Mouse (Mus musculus) MEL (cell line): ENCODE measurements at regions not wholly inside any gene's neighbourhood (a gene's known extent, or its start where the extent isn't known, plus 50 kb on each side); places are given as distances from the start of the nearest gene placed in this dataset.

ENCODE experiments used
- DNase-seq: peaks from one replicate; pipeline ENCODE4 v3.0.0; 2011; ENCODE audit warnings: low read depth, low spot score
- H3K27ac ChIP-seq: 2 replicates; pipeline ENCODE4 v1.5.1; 2012; ENCODE audit warnings: low read depth, mild to moderate bottlenecking, control low read depth, low read length, moderate library complexity; ENCODE audit not compliant: control insufficient read depth
- H3K27me3 ChIP-seq, 2 experiments: fragments of 150-350 bp in 1 of 2; sonication (generic) in 1 of 2; 2 replicates each; pipeline ENCODE4 v1.6.1; 2012; ENCODE audit warnings: low read length in 2 of 2, mild to moderate bottlenecking in 2 of 2, improper control_type of control experiment in 1 of 2, moderate library complexity in 1 of 2; ENCODE audit not compliant: insufficient read depth in 2 of 2, control insufficient read depth in 1 of 2
- H3K36me3 ChIP-seq, 2 experiments: 2 replicates each; pipeline ENCODE4 v1.6.1; 2012 to 2014; ENCODE audit warnings: low read length in 2 of 2, improper control_type of control experiment in 1 of 2, inconsistent platforms in 1 of 2, mild to moderate bottlenecking in 1 of 2; ENCODE audit not compliant: insufficient read depth in 2 of 2, control insufficient read depth in 1 of 2
- H3K4me1 ChIP-seq, 2 experiments: fragments of 150-350 bp in 1 of 2; sonication (generic) in 1 of 2; 2 replicates each; pipeline ENCODE4 v1.6.1; 2012; ENCODE audit warnings: low read length in 2 of 2, improper control_type of control experiment in 1 of 2, mild to moderate bottlenecking in 1 of 2; ENCODE audit not compliant: insufficient read depth in 2 of 2, control insufficient read depth in 1 of 2
- H3K4me3 ChIP-seq, 2 experiments: fragments of 150-350 bp in 1 of 2; sonication (generic) in 1 of 2; 2 replicates each; pipeline ENCODE4 v1.5.1; 2012; ENCODE audit warnings: low read depth in 2 of 2, low read length in 2 of 2, mild to moderate bottlenecking in 2 of 2, moderate library complexity in 2 of 2, control low read depth in 1 of 2, improper control_type of control experiment in 1 of 2; ENCODE audit not compliant: control insufficient read depth in 1 of 2, insufficient read depth in 1 of 2
- H3K79me2 ChIP-seq: 2 replicates; pipeline ENCODE4 v1.6.1; 2012; ENCODE audit warnings: mild to moderate bottlenecking, low read length, moderate library complexity; ENCODE audit not compliant: control insufficient read depth, poor library complexity, insufficient read depth
- H3K9ac ChIP-seq: 2 replicates; pipeline ENCODE4 v1.6.1; 2012; ENCODE audit warnings: low read depth, mild to moderate bottlenecking, control low read depth, low read length, moderate library complexity; ENCODE audit not compliant: control insufficient read depth, poor library complexity, severe bottlenecking
- H3K9me3 ChIP-seq: fragments of 150-350 bp; sonication (generic); replicated peaks from 2 replicates; pipeline ENCODE4 v1.6.1; 2012; ENCODE audit warnings: mild to moderate bottlenecking, low read length, improper control_type of control experiment, moderate library complexity; ENCODE audit not compliant: insufficient read depth
- BHLHE40 ChIP-seq: IDR thresholded peaks from 2 replicates; pipeline ENCODE4 v1.6.1; 2012; ENCODE audit warnings: low read depth, mild to moderate bottlenecking, inconsistent platforms, low read length, improper control_type of control experiment, borderline replicate concordance
- CHD1 ChIP-seq: IDR thresholded peaks from 2 replicates; pipeline ENCODE4 v1.6.1; 2012; ENCODE audit warnings: low read depth, mild to moderate bottlenecking, inconsistent platforms, low read length, improper control_type of control experiment
- CTCF ChIP-seq, 3 experiments: IDR thresholded peaks in 2 of 3; conservative IDR thresholded peaks in 1 of 3; 2 replicates each; pipeline ENCODE4 v1.5.1; 2011 to 2012; ENCODE audit warnings: low read length in 3 of 3, low read depth in 2 of 3, mild to moderate bottlenecking in 2 of 3, improper control_type of control experiment in 1 of 3, inconsistent platforms in 1 of 3, mixed read lengths in 1 of 3, moderate library complexity in 1 of 3; ENCODE audit not compliant: control insufficient read depth in 1 of 3, insufficient read depth in 1 of 3, poor library complexity in 1 of 3, severe bottlenecking in 1 of 3
- E2F4 ChIP-seq: IDR thresholded peaks from 2 replicates; pipeline ENCODE4 v1.6.1; 2011; ENCODE audit warnings: low read depth, low read length, improper control_type of control experiment, borderline replicate concordance
- EP300 ChIP-seq, 2 experiments: IDR thresholded peaks; 2 replicates each; pipeline ENCODE4 v1.6.1; 2011; ENCODE audit warnings: improper control_type of control experiment in 2 of 2, low read length in 2 of 2, low read depth in 1 of 2, mild to moderate bottlenecking in 1 of 2
- GABPA ChIP-seq: IDR thresholded peaks from 2 replicates; pipeline ENCODE4 v1.6.1; 2012; ENCODE audit warnings: low read depth, mild to moderate bottlenecking, inconsistent platforms, low read length, improper control_type of control experiment, moderate library complexity
- GATA1 ChIP-seq: IDR thresholded peaks from 2 replicates; pipeline ENCODE4 v1.6.1; 2011; ENCODE audit warnings: low read depth, low read length, improper control_type of control experiment
- HCFC1 ChIP-seq: IDR thresholded peaks from 2 replicates; pipeline ENCODE4 v1.6.1; 2012; ENCODE audit warnings: low read depth, mild to moderate bottlenecking, inconsistent platforms, low read length, improper control_type of control experiment, moderate library complexity
- JUND ChIP-seq: IDR thresholded peaks from 2 replicates; pipeline ENCODE4 v1.6.1; 2011; ENCODE audit warnings: low read depth, mild to moderate bottlenecking, improper control_type of control experiment, low read length
- KAT2A ChIP-seq: conservative IDR thresholded peaks from 2 replicates; pipeline ENCODE4 v1.6.1; 2012; ENCODE audit warnings: low read depth, low read length, improper control_type of control experiment, inconsistent platforms
- MAFK ChIP-seq: IDR thresholded peaks from 2 replicates; pipeline ENCODE4 v1.6.1; 2011; ENCODE audit warnings: low read depth, mild to moderate bottlenecking, low read length, improper control_type of control experiment, borderline replicate concordance
- MEF2A ChIP-seq: IDR thresholded peaks from 2 replicates; pipeline ENCODE4 v1.6.1; 2014; ENCODE audit warnings: low read depth, mild to moderate bottlenecking, inconsistent platforms, low read length, improper control_type of control experiment; ENCODE audit not compliant: poor library complexity, insufficient replicate concordance, severe bottlenecking; ENCODE audit errors: extremely low read depth
- MYB ChIP-seq: IDR thresholded peaks from 2 replicates; pipeline ENCODE4 v1.6.1; 2011; ENCODE audit warnings: mild to moderate bottlenecking, low read depth, low read length, improper control_type of control experiment
- MYC ChIP-seq: IDR thresholded peaks from 2 replicates; pipeline ENCODE4 v1.6.1; 2011; ENCODE audit warnings: low read depth, mild to moderate bottlenecking, low read length, improper control_type of control experiment, moderate library complexity
- NELFE ChIP-seq: IDR thresholded peaks from 2 replicates; pipeline ENCODE4 v1.6.1; 2011; ENCODE audit warnings: low read depth, low read length, improper control_type of control experiment
- NRF1 ChIP-seq: IDR thresholded peaks from 2 replicates; pipeline ENCODE4 v1.6.1; 2014; ENCODE audit warnings: low read depth, mild to moderate bottlenecking, inconsistent platforms, low read length, improper control_type of control experiment, moderate library complexity; ENCODE audit not compliant: poor library complexity, insufficient read depth, severe bottlenecking
- POLR2A ChIP-seq, 2 experiments: IDR thresholded peaks; 2 replicates each; pipeline ENCODE4 v1.6.1; 2011 to 2012; ENCODE audit warnings: low read length in 2 of 2, mild to moderate bottlenecking in 2 of 2, control low read depth in 1 of 2, improper control_type of control experiment in 1 of 2, low read depth in 1 of 2, moderate library complexity in 1 of 2; ENCODE audit not compliant: control insufficient read depth in 1 of 2, insufficient read depth in 1 of 2, poor library complexity in 1 of 2
- POLR2AphosphoS2 ChIP-seq: IDR thresholded peaks from 2 replicates; pipeline ENCODE4 v1.6.1; 2011; ENCODE audit warnings: low read length, improper control_type of control experiment
- RAD21 ChIP-seq: IDR thresholded peaks from 2 replicates; pipeline ENCODE4 v1.6.1; 2011; ENCODE audit warnings: mild to moderate bottlenecking, low read depth, low read length, improper control_type of control experiment
- RCOR1 ChIP-seq: IDR thresholded peaks from 2 replicates; pipeline ENCODE4 v1.6.1; 2012; ENCODE audit warnings: low read depth, mild to moderate bottlenecking, inconsistent platforms, low read length, improper control_type of control experiment
- SIN3A ChIP-seq: IDR thresholded peaks from 2 replicates; pipeline ENCODE4 v1.6.1; 2012; ENCODE audit warnings: low read length, improper control_type of control experiment, inconsistent platforms
- TAL1 ChIP-seq: IDR thresholded peaks from 2 replicates; pipeline ENCODE4 v1.6.1; 2012; ENCODE audit warnings: mild to moderate bottlenecking, inconsistent platforms, low read length, moderate library complexity, mixed read lengths
- TCF12 ChIP-seq: IDR thresholded peaks from 2 replicates; pipeline ENCODE4 v1.6.1; 2014; ENCODE audit warnings: low read depth, mild to moderate bottlenecking, inconsistent platforms, low read length, improper control_type of control experiment, moderate library complexity
- USF1 ChIP-seq: IDR thresholded peaks from 2 replicates; pipeline ENCODE4 v1.6.1; 2014; ENCODE audit warnings: low read depth, mild to moderate bottlenecking, inconsistent platforms, low read length, improper control_type of control experiment, moderate library complexity
- USF2 ChIP-seq, 2 experiments: IDR thresholded peaks; 2 replicates each; pipeline ENCODE4 v1.6.1; 2011 to 2012; ENCODE audit warnings: improper control_type of control experiment in 2 of 2, low read length in 2 of 2, borderline replicate concordance in 1 of 2, inconsistent platforms in 1 of 2, low read depth in 1 of 2, mild to moderate bottlenecking in 1 of 2; ENCODE audit not compliant: insufficient read depth in 1 of 2
- ZKSCAN1 ChIP-seq: IDR thresholded peaks from 2 replicates; pipeline ENCODE4 v1.6.1; 2012; ENCODE audit warnings: low read depth, mild to moderate bottlenecking, inconsistent platforms, low read length, improper control_type of control experiment, moderate library complexity
- ZMIZ1 ChIP-seq: IDR thresholded peaks from 2 replicates; pipeline ENCODE4 v1.6.1; 2012; ENCODE audit warnings: low read depth, mild to moderate bottlenecking, inconsistent platforms, low read length, improper control_type of control experiment, moderate library complexity
- ZNF384 ChIP-seq: IDR thresholded peaks from 2 replicates; pipeline ENCODE4 v1.6.1; 2012; ENCODE audit warnings: low read depth, mild to moderate bottlenecking, inconsistent platforms, low read length, improper control_type of control experiment

- Histone ChIP-seq H3K27ac (no peak overlapping the region), H3K9me3 (no peaks in the 10 kb centered on the region), H3K27me3 (no peaks in the 10 kb centered on the region), H3K79me2 (no peaks in the 10 kb centered on the region), H3K4me1 (no peaks in the 10 kb centered on the region), H3K36me3 (no peaks in the 10 kb centered on the region)
- DNase-seq, result no peak
- TF ChIP-seq NELFE, result no peak
- no peak for TF ChIP-seq EP300 (IDR thresholded peaks at IDR 0.05; ENCODE audit: low read depth in 1 of 2, low read length in 2 of 2)
- no peak for TF ChIP-seq HCFC1
- no peak for TF ChIP-seq BHLHE40
- TF ChIP-seq ZKSCAN1, result no peak
- TF ChIP-seq CTCF (IDR thresholded peaks at IDR 0.05 in 2 of 3, conservative IDR thresholded peaks at IDR 0.05 in 1 of 3; ENCODE audit: control insufficient read depth in 1 of 3, insufficient read depth in 1 of 3, low read depth in 2 of 3, low read length in 3 of 3, poor library complexity in 1 of 3, severe bottlenecking in 1 of 3), result no peak
- no peak for TF ChIP-seq ZMIZ1
- no peak for TF ChIP-seq MAFK
- TF ChIP-seq GABPA, result no peak
- no peak for TF ChIP-seq NRF1
- TF ChIP-seq KAT2A, result no peak
- TF ChIP-seq GATA1, result no peak
- TF ChIP-seq RCOR1, result no peak
- TF ChIP-seq MYB, result no peak
- no peak for TF ChIP-seq CHD1
- TF ChIP-seq USF1, result no peak
- no peak for TF ChIP-seq POLR2A (IDR thresholded peaks at IDR 0.05; ENCODE audit: control insufficient read depth in 1 of 2, insufficient read depth in 1 of 2, low read depth in 1 of 2, low read length in 2 of 2, poor library complexity in 1 of 2)
- no peak for TF ChIP-seq RAD21
- TF ChIP-seq TCF12, result no peak
- TF ChIP-seq ZNF384, result no peak
- TF ChIP-seq, all 39 proteins: peak for 0
- Histone ChIP-seq H3K9ac (no peak overlapping the region), H3K4me3 (no peak overlapping the region)
Measured at GRCm38 (mm10) chr4:131521307-131521651, 316.8 kb downstream of the Ptpru start.

GRCm38 (mm10) chr4:131525236-131525635 lies 312.9 kb downstream of the Ptpru start:
- Histone ChIP-seq H3K4me1 (no peaks in the 10 kb centered on the region), H3K27ac (no peak overlapping the region), H3K9me3 (no peaks in the 10 kb centered on the region), H3K27me3 (no peaks in the 10 kb centered on the region), H3K79me2 (no peaks in the 10 kb centered on the region), H3K4me3 (no peak overlapping the region), H3K36me3 (no peaks in the 10 kb centered on the region), H3K9ac (no peak overlapping the region)
- TF ChIP-seq EP300 (IDR thresholded peaks at IDR 0.05; ENCODE audit: low read depth in 1 of 2, low read length in 2 of 2) (no peak), ZMIZ1 (no peak), TCF12 (no peak), MEF2A (no peak), JUND (no peak), ZKSCAN1 (no peak), TAL1 (no peak), SIN3A (no peak), POLR2AphosphoS2 (no peak), GABPA (no peak), E2F4 (no peak), USF2 (IDR thresholded peaks at IDR 0.05; ENCODE audit: borderline replicate concordance in 1 of 2, insufficient read depth in 1 of 2, low read depth in 1 of 2, low read length in 2 of 2) (no peak), MYC (no peak), RCOR1 (no peak)
- no peak for DNase-seq
